Mouse (Mus musculus) kidney, adult 8-10 months (tissue): Measurements from ENCODE around the gene Rft1.
"Not testable (repeated sequence)": the region's sequence is repeated elsewhere in the genome, so short reads cannot be mapped to it uniquely, and the experiment has no call there.

Experiments
- DNase-seq, 2 experiments: peaks; one replicate each; pipeline ENCODE4 v3.0.0; 2022

The Rft1 gene

GRCm38 (mm10) chr14:30674947-30675346 lies 20.8 kb downstream of the Rft1 start:
- DNase-seq: no peak

GRCm38 (mm10) chr14:30682131-30682530 lies 28.0 kb downstream of the Rft1 start:
- no peak for DNase-seq

GRCm38 (mm10) chr14:30690685-30691084 lies 36.5 kb downstream of the Rft1 start:
- DNase-seq: peak; percentile 33 to 50

GRCm38 (mm10) chr14:30692439-30692838 lies 38.3 kb downstream of the Rft1 start:
- DNase-seq: no peak

- no peak for DNase-seq
These were observed 40.6 kb downstream of the Rft1 start for GRCm38 (mm10) chr14:30694786-30695185.

GRCm38 (mm10) chr14:30695609-30696008 lies 41.4 kb downstream of the Rft1 start:
- DNase-seq: peak; percentile 79 to 87

- no peak for DNase-seq
These were observed 43.4 kb downstream of the Rft1 start for GRCm38 (mm10) chr14:30697407-30698052.

GRCm38 (mm10) chr14:30699656-30700055 lies 45.5 kb downstream of the Rft1 start:
- DNase-seq: peak; percentile 39 to 75

GRCm38 (mm10) chr14:30702512-30702911 lies 48.4 kb downstream of the Rft1 start:
- peak; percentile 20 to 38 for DNase-seq

GRCm38 (mm10) chr14:30703079-30703478 lies 48.9 kb downstream of the Rft1 start:
- DNase-seq: no peak

- no peak for DNase-seq
These were observed 50.1 kb downstream of the Rft1 start for GRCm38 (mm10) chr14:30704098-30704855.

GRCm38 (mm10) chr14:30711892-30712291 lies 57.7 kb downstream of the Rft1 start:
- DNase-seq: no peak

GRCm38 (mm10) chr14:30713769-30714168 lies 59.6 kb downstream of the Rft1 start:
- DNase-seq: no peak

- DNase-seq: peak in 1 of 2 experiments; percentile 65
These were observed 60.8 kb downstream of the Rft1 start, which contains the start of gene Sfmbt1 for GRCm38 (mm10) chr14:30714799-30715617. Gene Sfmbt1, plus strand, starts transcription at chr14:30714849.

- peak in 1 of 2 experiments; percentile 74 for DNase-seq
These were observed 61.5 kb downstream of the Rft1 start for GRCm38 (mm10) chr14:30715618-30716050.

- peak; percentile 38 to 52 for DNase-seq
These were observed 62.1 kb downstream of the Rft1 start for GRCm38 (mm10) chr14:30716051-30716952.

GRCm38 (mm10) chr14:30716953-30717285 lies 62.8 kb downstream of the Rft1 start:
- peak; percentile 29 to 51 for DNase-seq

GRCm38 (mm10) chr14:30718696-30719095 lies 64.5 kb downstream of the Rft1 start:
- not testable (repeated sequence) for DNase-seq

GRCm38 (mm10) chr14:30719514-30719913 lies 65.4 kb downstream of the Rft1 start:
- DNase-seq: no peak

GRCm38 (mm10) chr14:30721850-30722249 lies 67.7 kb downstream of the Rft1 start:
- DNase-seq: no peak

- DNase-seq: no peak
These were observed 68.2 kb downstream of the Rft1 start for GRCm38 (mm10) chr14:30722406-30722805.

GRCm38 (mm10) chr14:30731896-30732295 lies 77.7 kb downstream of the Rft1 start:
- DNase-seq: no peak
